Mouse (Mus musculus): ENCODE results near the gene Katnal1. TPM values are rescaled to one million over a fixed set of nuclear protein-coding genes. Genes with fewer than 3 reads are reported as not detected.

Katnal1 gene
- polyA plus RNA-seq, 1 experiment from 2014 or later: 6.9 TPM

DNA sequence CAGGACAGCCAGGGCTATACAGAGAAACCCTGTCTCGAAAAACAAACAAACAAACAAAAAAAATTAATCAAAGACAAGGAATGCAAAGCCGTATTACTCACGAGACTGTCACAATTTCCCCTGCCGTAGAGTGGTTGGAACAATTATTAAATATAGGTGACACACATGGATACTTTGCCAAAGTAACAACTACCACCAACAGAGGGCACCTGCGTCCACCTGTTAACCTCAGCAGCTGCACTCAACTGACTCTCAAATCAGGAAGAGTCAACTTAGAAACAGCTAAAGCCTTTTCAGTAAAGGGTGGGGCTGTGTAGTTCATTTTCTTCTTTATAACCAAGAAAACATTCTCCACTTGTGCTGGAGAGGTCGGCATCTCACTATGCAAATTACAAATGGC is 24.3 kb downstream of the Katnal1 start:
- no peak overlapping the region for H3K4me2 ChIP-seq (ENCODE audit: low read depth, low read length)
- H3K9me3 ChIP-seq (ENCODE audit: control insufficient read depth, low read length): no peaks in the 10 kb centered on the region
- 58% methylated on average over 6 of the region's 6 CpGs for WGBS
- 0 out of 2 replicates have a peak, but pooled peaks cover 3% of the 10 kb centered on the region for H3K4me1 ChIP-seq (ENCODE audit: control insufficient read depth, insufficient read depth, low read length)
- H3K36me3 ChIP-seq (ENCODE audit: control insufficient read depth, insufficient read depth, low read length): 0 out of 2 replicates have a peak, but pooled peaks cover 5% of the 10 kb centered on the region
- ATAC-seq: peak; percentile 62; the same call in 1 of the 2 replicates
- no peaks in the 10 kb centered on the region for H3K27me3 ChIP-seq (replicated peaks; ENCODE audit: control insufficient read depth, insufficient read depth, low read length)
- no peak overlapping the region for H3K9ac ChIP-seq (ENCODE audit: low read depth, low read length)
- no peak overlapping the region for H3K4me3 ChIP-seq (ENCODE audit: low read length)
- H3K27ac ChIP-seq (ENCODE audit: low read length): no peak overlapping the region

GRCm38 (mm10) chr5:148899361-148899760 is 29.8 kb downstream of the Katnal1 start:
- WGBS: 88% methylated on average over 7 of the region's 7 CpGs
- ATAC-seq: no peak
- Histone ChIP-seq H3K27ac (ENCODE audit: low read length) (no peak overlapping the region), H3K4me2 (ENCODE audit: low read depth, low read length) (no peak overlapping the region), H3K4me1 (ENCODE audit: control insufficient read depth, insufficient read depth, low read length) (no peaks in the 10 kb centered on the region), H3K9me3 (ENCODE audit: control insufficient read depth, low read length) (no peaks in the 10 kb centered on the region), H3K9ac (ENCODE audit: low read depth, low read length) (no peak overlapping the region), H3K36me3 (ENCODE audit: control insufficient read depth, insufficient read depth, low read length) (0 out of 2 replicates have a peak, but pooled peaks cover 3% of the 10 kb centered on the region), H3K4me3 (ENCODE audit: low read length) (no peak overlapping the region), H3K27me3 (replicated peaks; ENCODE audit: control insufficient read depth, insufficient read depth, low read length) (no peaks in the 10 kb centered on the region)

- no peak for ATAC-seq
- 71% methylated on average over 12 of the region's 12 CpGs for WGBS
- no peaks in the 10 kb centered on the region for H3K27me3 ChIP-seq (replicated peaks; ENCODE audit: control insufficient read depth, insufficient read depth, low read length)
- no peaks in the 10 kb centered on the region for H3K4me1 ChIP-seq (ENCODE audit: control insufficient read depth, insufficient read depth, low read length)
- no peak overlapping the region for H3K4me3 ChIP-seq (ENCODE audit: low read length)
- H3K9ac ChIP-seq (ENCODE audit: low read depth, low read length): no peak overlapping the region
- H3K9me3 ChIP-seq (ENCODE audit: control insufficient read depth, low read length): no peaks in the 10 kb centered on the region
- no peak overlapping the region for H3K27ac ChIP-seq (ENCODE audit: low read length)
- no peaks in the 10 kb centered on the region for H3K36me3 ChIP-seq (ENCODE audit: control insufficient read depth, insufficient read depth, low read length)
- no peak overlapping the region for H3K4me2 ChIP-seq (ENCODE audit: low read depth, low read length)
These were observed 31.1 kb downstream of the Katnal1 start for GRCm38 (mm10) chr5:148897941-148898417.

DNA sequence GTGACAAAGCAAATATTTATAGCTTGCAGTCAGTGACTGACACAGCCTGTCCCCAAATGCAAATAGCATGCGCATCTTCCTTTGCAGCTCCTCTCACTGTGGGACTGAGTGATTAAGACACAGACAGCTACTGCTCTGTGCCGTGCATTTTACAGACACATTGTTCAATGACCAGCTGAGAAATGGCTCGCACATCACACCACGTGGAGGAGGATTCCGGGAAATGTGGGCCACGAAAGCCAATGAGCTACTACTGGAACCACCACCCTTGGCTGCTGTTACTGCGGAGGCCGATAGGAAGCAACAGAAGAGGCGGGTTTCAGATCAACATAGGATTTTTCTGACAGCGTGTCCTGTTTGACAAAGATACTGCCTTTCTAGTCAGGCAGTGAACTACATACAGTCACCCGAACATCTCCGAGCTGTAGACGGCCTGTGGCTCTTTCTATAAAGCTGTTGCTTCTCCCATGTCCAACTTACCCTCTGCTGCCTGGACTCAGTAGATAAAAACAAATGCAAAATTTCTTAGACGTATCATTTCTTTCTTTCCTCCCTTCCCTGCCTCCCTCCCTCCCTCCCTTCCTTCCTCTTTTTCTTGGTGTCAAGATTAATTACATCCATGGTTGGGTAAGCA is 31.9 kb downstream of the Katnal1 start:
- no peak overlapping the region for H3K27ac ChIP-seq (ENCODE audit: low read length)
- no peak overlapping the region for H3K4me2 ChIP-seq (ENCODE audit: low read depth, low read length)
- H3K4me3 ChIP-seq (ENCODE audit: low read length): no peak overlapping the region
- no peaks in the 10 kb centered on the region for H3K9me3 ChIP-seq (ENCODE audit: control insufficient read depth, low read length)
- ATAC-seq: no peak
- H3K4me1 ChIP-seq (ENCODE audit: control insufficient read depth, insufficient read depth, low read length): no peaks in the 10 kb centered on the region
- no peaks in the 10 kb centered on the region; the same call in 1 of the 2 replicates for H3K36me3 ChIP-seq (ENCODE audit: control insufficient read depth, insufficient read depth, low read length)
- no peaks in the 10 kb centered on the region for H3K27me3 ChIP-seq (replicated peaks; ENCODE audit: control insufficient read depth, insufficient read depth, low read length)
- 74% methylated on average over 14 of the region's 14 CpGs for WGBS
- H3K9ac ChIP-seq (ENCODE audit: low read depth, low read length): no peak overlapping the region

DNA sequence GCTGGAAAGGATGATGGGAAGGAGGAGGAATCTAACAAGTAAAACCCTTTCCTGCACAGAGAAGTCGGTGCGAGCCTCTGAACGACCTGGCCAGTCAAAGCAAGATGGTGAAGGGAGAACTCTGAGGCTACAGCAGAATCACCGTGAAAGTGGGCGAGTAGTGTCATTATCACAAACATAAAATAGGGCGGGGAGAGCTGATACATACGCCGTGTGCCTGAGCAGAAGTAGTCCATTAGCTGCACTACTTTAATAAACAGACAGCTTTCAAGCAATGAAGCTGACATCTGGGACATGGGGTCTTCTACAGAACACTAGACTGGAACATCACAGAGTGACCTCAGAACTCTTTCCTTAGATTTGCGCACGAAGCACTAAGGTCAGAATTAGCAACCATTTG is 32.6 kb downstream of the Katnal1 start:
- no peaks in the 10 kb centered on the region; the same call in 1 of the 2 replicates for H3K36me3 ChIP-seq (ENCODE audit: control insufficient read depth, insufficient read depth, low read length)
- no peaks in the 10 kb centered on the region for H3K9me3 ChIP-seq (ENCODE audit: control insufficient read depth, low read length)
- H3K27me3 ChIP-seq (replicated peaks; ENCODE audit: control insufficient read depth, insufficient read depth, low read length): no peaks in the 10 kb centered on the region
- H3K4me3 ChIP-seq (ENCODE audit: low read length): no peak overlapping the region
- no peak for ATAC-seq
- H3K27ac ChIP-seq (ENCODE audit: low read length): no peak overlapping the region
- no peak overlapping the region for H3K9ac ChIP-seq (ENCODE audit: low read depth, low read length)
- WGBS: 76% methylated on average over 10 of the region's 10 CpGs
- H3K4me1 ChIP-seq (ENCODE audit: control insufficient read depth, insufficient read depth, low read length): no peaks in the 10 kb centered on the region
- no peak overlapping the region for H3K4me2 ChIP-seq (ENCODE audit: low read depth, low read length)

GRCm38 (mm10) chr5:148895833-148896232 is 33.3 kb downstream of the Katnal1 start:
- Histone ChIP-seq H3K36me3 (ENCODE audit: control insufficient read depth, insufficient read depth, low read length) (no peaks in the 10 kb centered on the region; the same call in 1 of the 2 replicates), H3K27me3 (replicated peaks; ENCODE audit: control insufficient read depth, insufficient read depth, low read length) (no peaks in the 10 kb centered on the region), H3K27ac (ENCODE audit: low read length) (no peak overlapping the region), H3K4me1 (ENCODE audit: control insufficient read depth, insufficient read depth, low read length) (no peaks in the 10 kb centered on the region), H3K9ac (ENCODE audit: low read depth, low read length) (no peak overlapping the region), H3K4me3 (ENCODE audit: low read length) (no peak overlapping the region), H3K9me3 (ENCODE audit: control insufficient read depth, low read length) (no peaks in the 10 kb centered on the region), H3K4me2 (ENCODE audit: low read depth, low read length) (no peak overlapping the region)
- WGBS: 77% methylated on average over 7 of the region's 7 CpGs
- no peak for ATAC-seq

DNA sequence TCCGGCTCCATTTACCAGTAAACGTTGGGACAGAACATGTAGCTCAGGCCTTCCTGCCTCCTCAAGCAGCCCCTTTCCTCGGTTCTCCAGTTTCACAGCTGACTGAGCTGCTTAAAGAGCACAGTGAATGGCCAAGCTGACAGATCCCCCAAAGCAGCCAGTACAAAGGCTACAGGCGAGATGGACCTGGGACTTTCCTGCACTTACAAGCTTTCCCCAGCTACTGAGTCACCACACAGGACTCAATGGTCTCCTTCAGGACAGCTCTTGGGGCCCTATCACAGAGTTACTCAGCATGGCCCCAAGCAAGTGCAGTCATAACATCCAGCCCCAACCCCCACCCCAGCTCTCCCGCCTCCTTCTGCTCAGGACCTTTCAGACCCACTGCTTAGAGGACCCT is 34.1 kb downstream of the Katnal1 start:
- ATAC-seq: peak; percentile 77
- Histone ChIP-seq H3K4me3 (ENCODE audit: low read length) (no peak overlapping the region), H3K9ac (ENCODE audit: low read depth, low read length) (no peak overlapping the region), H3K4me2 (ENCODE audit: low read depth, low read length) (no peak overlapping the region), H3K27me3 (replicated peaks; ENCODE audit: control insufficient read depth, insufficient read depth, low read length) (no peaks in the 10 kb centered on the region), H3K9me3 (ENCODE audit: control insufficient read depth, low read length) (no peaks in the 10 kb centered on the region), H3K36me3 (ENCODE audit: control insufficient read depth, insufficient read depth, low read length) (peaks cover 1% of the 10 kb centered on the region; the same call in 1 of the 2 replicates), H3K27ac (ENCODE audit: low read length) (no peak overlapping the region), H3K4me1 (ENCODE audit: control insufficient read depth, insufficient read depth, low read length) (no peaks in the 10 kb centered on the region)
- WGBS: 62% methylated on average over 5 of the region's 5 CpGs

DNA sequence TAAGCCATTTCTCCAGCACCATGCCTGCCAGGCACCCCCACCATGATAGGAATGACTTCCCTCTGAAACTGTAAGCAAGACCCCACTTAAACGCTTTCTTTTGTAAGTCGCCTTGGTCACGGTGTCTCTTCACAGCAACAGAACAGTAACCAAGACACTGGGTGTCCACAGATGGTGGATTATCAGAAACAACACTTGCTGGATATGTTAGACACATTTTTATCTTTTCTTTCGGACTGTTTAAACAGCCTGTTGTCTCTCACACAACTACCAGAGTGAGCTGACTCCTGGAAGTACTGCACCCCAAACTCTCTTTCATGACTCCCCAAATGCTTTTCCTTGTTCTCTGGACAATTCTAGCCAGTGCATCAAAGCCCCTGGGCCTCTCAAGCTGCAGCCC is 38.9 kb downstream of the Katnal1 start:
- ATAC-seq: no peak
- H3K36me3 ChIP-seq (ENCODE audit: control insufficient read depth, insufficient read depth, low read length): peaks cover 3% of the 10 kb centered on the region; the same call in 1 of the 2 replicates
- 98% methylated on average over 4 of the region's 4 CpGs for WGBS
- no peaks in the 10 kb centered on the region for H3K4me1 ChIP-seq (ENCODE audit: control insufficient read depth, insufficient read depth, low read length)
- no peaks in the 10 kb centered on the region for H3K27me3 ChIP-seq (replicated peaks; ENCODE audit: control insufficient read depth, insufficient read depth, low read length)
- H3K4me2 ChIP-seq (ENCODE audit: low read depth, low read length): no peak overlapping the region
- no peak overlapping the region for H3K27ac ChIP-seq (ENCODE audit: low read length)
- H3K9ac ChIP-seq (ENCODE audit: low read depth, low read length): no peak overlapping the region
- no peaks in the 10 kb centered on the region for H3K9me3 ChIP-seq (ENCODE audit: control insufficient read depth, low read length)
- H3K4me3 ChIP-seq (ENCODE audit: low read length): no peak overlapping the region

DNA sequence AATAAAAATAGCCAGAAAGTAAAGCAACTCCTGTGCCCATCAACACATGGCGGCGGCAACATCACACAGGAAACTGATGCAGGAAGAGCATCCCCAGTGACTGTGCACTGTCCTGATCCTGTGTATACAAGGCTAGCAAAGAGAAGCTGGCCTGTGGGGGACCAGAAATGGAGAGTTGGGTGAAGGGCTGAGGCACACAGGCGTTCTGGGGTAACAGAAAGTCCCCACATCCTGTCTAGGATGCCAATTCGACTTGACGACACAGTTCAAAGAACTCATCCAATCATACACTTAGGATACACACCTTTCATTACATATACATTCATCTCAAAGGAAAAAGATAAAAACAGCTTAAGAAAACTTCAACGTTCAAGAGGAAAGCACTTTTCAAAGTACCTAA is 41.1 kb downstream of the Katnal1 start:
- H3K36me3 ChIP-seq (ENCODE audit: control insufficient read depth, insufficient read depth, low read length): peaks cover 3% of the 10 kb centered on the region; the same call in 1 of the 2 replicates
- ATAC-seq: no peak
- 91% methylated on average over 6 of the region's 6 CpGs for WGBS

More for the DNA sequence above, 41.1 kb downstream of the Katnal1 start:
- Histone ChIP-seq H3K4me1 (ENCODE audit: control insufficient read depth, insufficient read depth, low read length) (no peaks in the 10 kb centered on the region), H3K4me3 (ENCODE audit: low read length) (no peak overlapping the region), H3K4me2 (ENCODE audit: low read depth, low read length) (no peak overlapping the region), H3K9ac (ENCODE audit: low read depth, low read length) (no peak overlapping the region), H3K27ac (ENCODE audit: low read length) (no peak overlapping the region), H3K27me3 (replicated peaks; ENCODE audit: control insufficient read depth, insufficient read depth, low read length) (no peaks in the 10 kb centered on the region), H3K9me3 (ENCODE audit: control insufficient read depth, low read length) (no peaks in the 10 kb centered on the region)
